Mouse (Mus musculus): ENCODE measurements at regions not wholly inside any gene's neighbourhood (a gene's known extent, or its start where the extent isn't known, plus 50 kb on each side); places are given as distances from the start of the nearest gene placed in this dataset.

- TF ChIP-seq CTCF (IDR thresholded peaks at IDR 0.05; ENCODE audit: borderline replicate concordance, insufficient read depth, low read length): no peak
- TF ChIP-seq POLR2A (IDR thresholded peaks at IDR 0.05; ENCODE audit: low read depth, low read length): no peak
Measured at GRCm38 (mm10) chr10:92161501-92161900, 560.7 kb downstream of the Nedd1 start.
